Mouse (Mus musculus): ENCODE data around the gene Sephs2.

Sephs2 gene

DNA sequence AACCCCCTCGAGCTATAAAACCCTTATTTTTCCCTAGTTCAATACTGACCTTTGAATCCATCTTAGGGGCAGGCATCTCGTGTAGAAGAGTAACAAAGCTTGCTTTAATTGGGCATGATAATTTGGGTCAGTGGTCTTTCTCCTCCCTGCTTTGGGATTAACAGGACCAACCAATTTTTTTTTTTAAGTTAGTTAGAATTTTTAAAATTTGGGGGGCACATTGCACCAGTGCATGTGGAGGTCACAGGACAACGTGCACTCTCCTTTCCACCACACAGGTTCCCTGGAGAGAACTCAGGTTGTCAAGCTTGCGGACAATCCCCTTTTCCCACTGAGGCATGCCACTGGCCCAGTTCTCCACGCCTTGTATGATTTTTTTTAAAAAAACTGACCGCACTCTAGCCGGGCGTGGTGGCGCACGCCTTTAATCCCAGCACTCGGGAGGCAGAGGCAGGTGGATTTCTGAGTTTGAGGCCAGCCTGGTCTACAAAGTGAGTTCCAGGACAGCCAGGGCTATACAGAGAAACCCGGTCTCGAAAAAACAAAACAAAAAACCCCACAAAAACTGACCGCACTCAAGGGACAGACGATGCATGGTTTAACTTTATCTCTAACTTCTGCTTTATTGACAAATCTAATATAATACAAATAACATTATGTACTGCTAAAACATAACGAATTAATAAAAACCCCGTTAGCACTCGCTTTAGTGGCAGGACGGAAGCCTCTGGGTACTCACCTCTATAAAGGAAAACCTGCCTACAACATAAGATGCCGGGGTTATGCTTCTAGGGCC, 41.8 kb downstream of the Sephs2 start:
- peak in 1 of 2 experiments; percentile 18 for DNase-seq

DNA sequence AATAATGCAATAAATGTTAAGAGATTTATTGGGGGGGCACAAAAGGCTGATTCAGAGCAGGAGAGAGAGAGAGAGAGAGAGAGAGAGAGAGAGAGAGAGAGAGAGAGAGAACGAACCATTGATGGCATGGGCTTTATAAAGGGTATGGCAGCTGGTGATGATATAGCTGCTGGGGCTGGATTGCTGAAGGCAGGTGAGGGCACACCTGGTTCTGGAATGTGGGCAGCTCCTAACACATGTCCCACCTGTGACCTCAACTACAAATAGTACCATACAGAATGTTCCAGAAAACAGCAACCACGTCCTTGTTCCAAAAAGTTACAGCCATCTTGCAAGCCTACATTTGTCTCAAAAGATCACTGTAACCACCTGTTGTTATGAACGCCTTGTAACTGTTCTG, 42.5 kb downstream of the Sephs2 start:
- no peak for DNase-seq

DNA sequence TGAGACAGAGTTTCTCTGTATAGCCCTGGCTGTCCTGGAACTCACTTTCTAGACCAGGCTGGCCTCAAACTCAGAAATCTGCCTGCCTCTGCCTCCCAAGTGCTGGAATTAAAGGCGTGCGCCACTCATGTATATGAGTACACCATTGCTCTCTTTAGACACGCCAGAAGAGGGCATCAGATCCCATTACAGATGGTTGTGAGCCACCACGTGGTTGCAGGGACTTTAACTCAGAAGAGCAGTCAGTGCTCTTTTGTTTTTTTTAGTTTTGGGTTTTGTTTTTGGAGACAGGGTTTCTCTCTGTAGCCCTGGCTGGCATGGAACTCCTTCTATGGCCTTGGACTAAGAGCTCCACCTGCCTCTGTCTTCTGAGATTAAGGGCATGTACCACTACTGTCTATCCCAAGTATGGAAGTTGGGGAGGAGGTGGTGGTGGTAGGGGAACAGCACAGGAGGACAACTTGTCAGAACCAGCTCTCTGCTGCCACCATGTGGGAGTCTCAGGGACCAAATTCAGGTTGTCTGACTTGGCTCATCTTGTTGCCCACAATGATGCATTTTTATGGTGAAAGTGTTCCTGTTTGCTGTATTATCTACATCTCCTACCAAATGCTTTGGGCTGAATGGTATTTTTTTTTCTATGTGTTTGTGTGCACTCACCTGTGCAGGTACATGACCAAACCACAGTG, 45.1 kb downstream of the Sephs2 start:
- DNase-seq = peak; percentile 92 to 94

DNA sequence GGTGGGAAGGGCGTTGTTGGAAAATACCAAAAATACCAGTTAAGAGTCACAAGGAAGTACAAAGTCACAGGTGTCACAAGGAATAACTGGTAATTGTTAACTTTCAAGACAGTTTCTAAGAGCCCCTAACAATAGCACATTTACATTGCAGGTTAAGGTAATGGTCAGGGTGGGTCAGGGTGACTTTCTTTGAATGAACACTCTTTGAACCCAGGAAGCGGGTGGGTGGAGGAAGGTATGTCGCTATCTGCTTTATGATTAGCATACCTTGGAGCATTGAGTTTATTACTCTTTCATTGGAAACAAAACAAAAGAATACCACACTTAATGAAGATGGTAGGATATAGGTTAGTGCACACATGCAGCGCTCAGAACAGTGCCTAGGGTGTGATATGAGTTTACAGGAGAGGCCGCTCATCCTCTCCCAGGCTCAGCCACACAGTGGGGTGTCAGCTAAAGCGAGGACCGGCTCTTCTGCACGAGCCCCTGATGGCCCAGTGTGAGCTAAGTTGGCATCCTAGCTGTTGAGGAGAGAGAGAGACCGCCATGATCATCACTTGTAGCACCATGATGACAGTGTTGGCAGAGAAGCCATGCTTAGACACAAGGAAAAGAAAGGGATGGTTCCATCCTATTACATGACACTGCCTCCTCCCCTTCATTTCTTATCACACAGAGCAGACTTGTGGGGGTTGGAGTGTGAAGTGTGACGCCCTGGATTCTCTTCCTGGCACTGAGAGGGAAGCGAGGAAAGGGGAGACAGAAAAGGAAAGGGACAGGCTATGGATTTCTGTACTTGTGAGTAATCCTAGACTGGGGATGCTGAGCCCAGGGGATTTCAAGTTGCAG, 48.5 kb downstream of the Sephs2 start:
- DNase-seq = no peak

DNA sequence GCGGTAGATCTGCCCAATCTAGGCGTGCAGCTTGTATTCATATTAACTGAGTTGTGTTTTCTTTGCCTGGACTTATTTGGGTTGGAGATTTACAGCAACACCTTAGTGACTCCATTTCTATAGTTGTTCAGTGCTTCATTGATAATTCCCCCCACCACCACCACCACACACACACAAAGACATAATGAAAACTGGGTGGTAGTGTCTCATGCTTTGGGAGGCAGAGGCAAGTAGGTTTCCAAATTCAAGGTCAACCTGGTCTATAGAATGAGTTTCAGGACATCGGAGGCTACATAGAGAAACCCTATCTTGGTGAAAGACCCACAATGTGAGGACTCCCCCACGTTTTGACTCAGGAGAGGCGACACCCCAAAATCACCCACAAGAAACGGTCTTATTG, 49.2 kb downstream of the Sephs2 start:
- no peak for DNase-seq

DNA sequence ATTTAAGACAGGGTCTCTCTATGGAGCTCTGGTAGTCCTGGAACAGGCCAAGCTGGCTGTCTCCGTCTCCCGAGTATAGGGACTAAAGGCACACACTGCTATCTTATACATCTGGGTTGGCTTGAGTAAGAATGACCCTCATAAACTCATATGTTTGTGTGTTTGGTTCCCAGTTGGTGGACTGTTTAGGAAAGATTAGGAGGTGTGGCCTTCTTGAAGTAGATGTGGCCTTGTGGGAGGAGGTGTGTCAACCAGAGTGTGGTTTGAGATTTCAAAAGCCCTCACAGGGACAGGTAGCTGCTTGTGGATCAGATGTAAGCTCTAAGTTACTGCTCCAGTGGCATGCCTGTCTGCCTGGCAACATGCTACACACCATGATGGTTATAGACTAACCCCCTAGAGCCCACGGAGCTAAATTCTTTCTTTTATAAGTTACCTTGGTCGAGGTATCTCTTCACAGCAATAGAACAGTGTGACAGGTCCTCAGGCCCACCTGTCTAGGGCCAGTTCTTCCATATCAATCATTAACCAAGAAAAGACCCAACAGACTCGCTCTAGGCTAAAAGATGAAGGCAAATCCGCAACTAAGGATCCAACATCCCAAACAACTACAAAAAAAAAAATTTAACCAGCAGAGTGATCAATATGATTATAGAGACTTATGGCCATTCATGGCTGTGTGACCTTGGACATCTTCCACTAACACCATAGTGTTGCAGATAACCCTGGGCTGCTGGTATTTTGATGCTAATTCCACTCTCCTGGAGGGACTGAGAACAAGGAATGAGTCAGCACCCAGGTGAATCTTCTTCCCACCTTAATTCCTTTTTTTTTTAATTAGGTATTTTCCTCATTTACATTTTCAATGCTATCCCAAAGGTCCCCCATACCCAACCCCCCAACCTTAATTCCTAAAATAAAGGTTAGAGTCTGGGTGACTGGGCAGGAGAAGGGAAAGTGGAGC, 50.1 kb downstream of the Sephs2 start:
- DNase-seq = no peak

DNA sequence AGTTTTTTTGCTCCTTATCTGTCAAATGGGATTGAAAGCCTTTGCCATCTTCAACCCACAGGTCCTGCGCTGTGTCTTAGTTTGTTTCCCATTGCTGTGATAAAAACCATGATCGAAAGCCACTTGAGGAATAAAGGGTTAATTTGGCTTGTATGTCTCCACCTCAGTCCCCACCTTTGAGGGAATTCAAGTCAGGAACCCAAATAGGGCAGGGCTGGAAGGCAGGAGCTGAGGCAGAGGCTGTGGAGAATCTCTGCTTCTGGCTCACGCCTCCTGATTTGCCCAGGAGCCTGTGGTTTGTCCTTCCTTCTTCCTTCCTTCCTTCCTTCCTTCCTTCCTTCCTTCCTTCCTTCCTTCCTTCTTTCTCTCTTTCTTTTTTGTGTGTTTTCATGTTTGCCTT, 50.7 kb downstream of the Sephs2 start:
- DNase-seq = no peak

Data from cerebellum, postnatal 10 days (tissue).